Mouse (Mus musculus): ENCODE results near the gene Tmem150b.

The Tmem150b gene

GRCm38 (mm10) chr7:4659911-4660443 lies 65.1 kb downstream of the Tmem150b start:
- no peak for DNase-seq

DNA sequence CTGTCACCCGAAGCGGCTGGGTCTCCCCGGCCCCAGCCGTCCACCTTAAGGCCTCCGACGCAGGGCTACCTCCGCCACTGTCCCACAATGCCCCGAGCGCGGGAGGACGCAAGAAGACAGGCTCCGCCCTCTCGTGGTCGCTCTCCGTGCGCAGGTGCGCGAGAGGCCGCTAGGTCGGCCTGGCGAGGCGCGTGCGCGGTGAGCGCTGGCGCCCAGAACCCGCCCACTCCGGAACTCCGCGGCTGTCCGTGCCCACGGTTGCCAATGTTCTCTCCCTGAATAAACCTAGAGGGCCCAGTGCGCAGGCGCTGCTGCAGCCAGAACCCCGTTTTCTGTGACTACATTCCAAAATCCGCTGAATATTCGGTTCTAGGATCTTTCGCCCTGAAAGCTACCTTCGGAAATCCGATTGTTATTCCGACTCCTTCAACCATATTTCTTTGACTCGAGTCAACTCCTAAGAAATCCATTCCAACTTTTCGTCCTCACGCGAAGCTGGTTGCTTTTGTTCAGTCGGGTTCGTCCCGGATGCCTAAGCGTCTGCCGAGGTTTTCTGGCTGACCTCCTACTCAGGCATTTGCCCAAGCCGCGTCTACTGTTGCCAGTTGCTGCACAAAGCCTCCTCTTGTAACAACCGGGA lies 66.0 kb downstream of the Tmem150b start, which contains the start of gene Ppp6r1:
TSS of gene Ppp6r1 (minus strand) at position 108 of the 640 bp plus-strand sequence.
- DNase-seq: peak; percentile 98

- DNase-seq: peak in 1 of 2 experiments; percentile 20
Measured at GRCm38 (mm10) chr7:4658128-4658907, 66.7 kb downstream of the Tmem150b start.

- DNase-seq: no peak
Measured at GRCm38 (mm10) chr7:4657521-4658127, 67.4 kb downstream of the Tmem150b start.
